Mouse (Mus musculus) lung, embryonic 15.5 days (tissue): ENCODE results near the gene Tiam1. TPM values are rescaled to one million over a fixed set of nuclear protein-coding genes. Genes with fewer than 3 reads are reported as not detected.

Experiments used
- ATAC-seq: fragments of 200-750 bp; cut with Nextera tagmentation; 2 replicates; pipeline ENCODE4 v1.8.0; 2017; ENCODE audit warnings: moderate number of reproducible peaks, borderline replicate concordance; ENCODE audit not compliant: low FRiP score, low TSS enrichment; ENCODE audit errors: extremely low read depth
- H3K27ac ChIP-seq: fragments of 300-500 bp; sonication (generic); 2 replicates; pipeline ENCODE4 v1.5.1; 2015; ENCODE audit warnings: moderate library complexity, mild to moderate bottlenecking, inconsistent platforms
- H3K27me3 ChIP-seq: fragments of 300-500 bp; sonication (generic); 2 replicates; pipeline ENCODE4 v1.6.1; 2015; ENCODE audit warnings: inconsistent platforms
- H3K36me3 ChIP-seq: fragments of 300-500 bp; sonication (generic); 2 replicates; pipeline ENCODE4 v1.6.1; 2015; ENCODE audit warnings: inconsistent platforms
- H3K4me1 ChIP-seq: fragments of 300-500 bp; sonication (generic); 2 replicates; pipeline ENCODE4 v1.6.1; 2015; ENCODE audit warnings: inconsistent platforms
- H3K4me2 ChIP-seq: fragments of 300-500 bp; sonication (generic); 2 replicates; pipeline ENCODE4 v1.6.1; 2015; ENCODE audit warnings: inconsistent platforms, mild to moderate bottlenecking, moderate library complexity
- H3K4me3 ChIP-seq: fragments of 300-500 bp; sonication (generic); 2 replicates; pipeline ENCODE4 v1.5.1; 2015; ENCODE audit warnings: mild to moderate bottlenecking, inconsistent platforms
- H3K9ac ChIP-seq: fragments of 300-500 bp; sonication (generic); 2 replicates; pipeline ENCODE4 v1.6.1; 2015; ENCODE audit warnings: inconsistent platforms
- H3K9me3 ChIP-seq: fragments of 300-500 bp; sonication (generic); 2 replicates; pipeline ENCODE4 v1.6.1; 2016; ENCODE audit warnings: inconsistent platforms
- WGBS: fragments of 180-500 bp; shearing (Covaris S2); methylation state at CpG from one replicate; pipeline ENCODE4 v1.1.7; 2015; 5-methylcytosine and 5-hydroxymethylcytosine counted together
- polyA plus RNA-seq: library from polyadenylated mRNA; unstranded; fragments of >200 nt; fragmentation: Nextera tagmentation; extraction: Ambion mirVana; gene quantifications from 2 replicates; pipeline ENCODE4 v1.2.1, GENCODE M21; 2015

Tiam1 gene
- polyA plus RNA-seq: 10.8 and 13.6 TPM in 2 replicates

- Histone ChIP-seq H3K27me3 (peaks cover 15% of the 10 kb centered on the region; the same call in 1 of the 2 replicates), H3K4me3 (peak within 1 kb of the TSS; percentile 79), H3K4me1 (peaks cover 23% of the 10 kb centered on the region), H3K9ac (peak within 1 kb of the TSS; percentile 65), H3K9me3 (no peaks in the 10 kb centered on the region), H3K36me3 (no peaks in the 10 kb centered on the region), H3K27ac (peak within 1 kb of the TSS; percentile 88), H3K4me2 (peak within 1 kb of the TSS; percentile 96)
- WGBS: under 1% methylated on average over 64 of the region's 64 CpGs
- ATAC-seq: peak; percentile 98
These were observed at the start of gene Tiam1 for GRCm38 (mm10) chr16:90143760-90144516. Gene Tiam1 (minus strand): TSS chr16:90143769.

GRCm38 (mm10) chr16:90191289-90191688 lies 47.7 kb upstream of the Tiam1 start:
- no peak for ATAC-seq
- Histone ChIP-seq H3K27ac (no peak overlapping the region), H3K4me1 (peaks cover 5% of the 10 kb centered on the region; the same call in 1 of the 2 replicates), H3K36me3 (no peaks in the 10 kb centered on the region), H3K27me3 (no peaks in the 10 kb centered on the region), H3K9me3 (no peaks in the 10 kb centered on the region), H3K4me2 (no peak overlapping the region), H3K4me3 (no peak overlapping the region), H3K9ac (no peak overlapping the region)
- WGBS: 69% methylated on average over 6 of the region's 6 CpGs

- WGBS: 16% methylated on average over 13 of the region's 13 CpGs
- H3K4me3 ChIP-seq: no peak overlapping the region
- no peaks in the 10 kb centered on the region for H3K9me3 ChIP-seq
- H3K9ac ChIP-seq: no peak overlapping the region
- peak; percentile 37; the same call in 1 of the 2 replicates for ATAC-seq
- no peak overlapping the region for H3K27ac ChIP-seq
- peaks cover 5% of the 10 kb centered on the region; the same call in 1 of the 2 replicates for H3K4me1 ChIP-seq
- no peaks in the 10 kb centered on the region for H3K36me3 ChIP-seq
- no peaks in the 10 kb centered on the region for H3K27me3 ChIP-seq
- 0 out of 2 replicates have a peak overlapping the region, but pooled peaks have one; percentile 18 for H3K4me2 ChIP-seq
These were observed 43.9 kb upstream of the Tiam1 start for GRCm38 (mm10) chr16:90187453-90187852.

- peak; percentile 37; the same call in 1 of the 2 replicates for ATAC-seq
- H3K9ac ChIP-seq: no peak overlapping the region
- WGBS: 45% methylated on average over 8 of the region's 8 CpGs
- H3K36me3 ChIP-seq: no peaks in the 10 kb centered on the region
- H3K9me3 ChIP-seq: no peaks in the 10 kb centered on the region
- no peak overlapping the region for H3K4me2 ChIP-seq
- no peak overlapping the region for H3K4me3 ChIP-seq
- no peaks in the 10 kb centered on the region for H3K27me3 ChIP-seq
- peaks cover 5% of the 10 kb centered on the region; the same call in 1 of the 2 replicates for H3K4me1 ChIP-seq
- H3K27ac ChIP-seq: no peak overlapping the region
These were observed 42.5 kb upstream of the Tiam1 start for GRCm38 (mm10) chr16:90185928-90186588.

GRCm38 (mm10) chr16:90184135-90184534 lies 40.6 kb upstream of the Tiam1 start:
- Histone ChIP-seq H3K4me3 (no peak overlapping the region), H3K27me3 (no peaks in the 10 kb centered on the region), H3K9ac (no peak overlapping the region), H3K36me3 (no peaks in the 10 kb centered on the region), H3K4me1 (peaks cover 5% of the 10 kb centered on the region; the same call in 1 of the 2 replicates), H3K4me2 (no peak overlapping the region), H3K9me3 (no peaks in the 10 kb centered on the region), H3K27ac (no peak overlapping the region)
- no peak for ATAC-seq
- WGBS: 79% methylated on average over 6 of the region's 6 CpGs

GRCm38 (mm10) chr16:90181673-90182072 lies 38.1 kb upstream of the Tiam1 start:
- Histone ChIP-seq H3K9ac (no peak overlapping the region), H3K36me3 (no peaks in the 10 kb centered on the region), H3K4me3 (no peak overlapping the region), H3K9me3 (no peaks in the 10 kb centered on the region), H3K4me2 (no peak overlapping the region), H3K4me1 (peaks cover 2% of the 10 kb centered on the region; the same call in 1 of the 2 replicates), H3K27ac (no peak overlapping the region), H3K27me3 (no peaks in the 10 kb centered on the region)
- WGBS: 78% methylated on average over 8 of the region's 8 CpGs
- no peak for ATAC-seq

- no peaks in the 10 kb centered on the region for H3K27me3 ChIP-seq
- peaks cover 7% of the 10 kb centered on the region; the same call in 1 of the 2 replicates for H3K4me1 ChIP-seq
- 78% methylated on average over 6 of the region's 6 CpGs for WGBS
- no peaks in the 10 kb centered on the region for H3K36me3 ChIP-seq
- H3K4me2 ChIP-seq: no peak overlapping the region
- H3K9me3 ChIP-seq: no peaks in the 10 kb centered on the region
- no peak overlapping the region for H3K9ac ChIP-seq
- H3K4me3 ChIP-seq: no peak overlapping the region
- ATAC-seq: no peak
- no peak overlapping the region for H3K27ac ChIP-seq
These were observed 37.4 kb upstream of the Tiam1 start for GRCm38 (mm10) chr16:90180975-90181374.

GRCm38 (mm10) chr16:90179892-90180291 lies 36.3 kb upstream of the Tiam1 start:
- H3K4me3 ChIP-seq: no peak overlapping the region
- no peaks in the 10 kb centered on the region for H3K27me3 ChIP-seq
- ATAC-seq: 0 out of 2 replicates have a peak, but pooled peaks have one; percentile 17
- H3K27ac ChIP-seq: no peak overlapping the region
- H3K9me3 ChIP-seq: no peaks in the 10 kb centered on the region
- no peak overlapping the region for H3K4me2 ChIP-seq
- H3K9ac ChIP-seq: no peak overlapping the region
- no peaks in the 10 kb centered on the region for H3K36me3 ChIP-seq
- WGBS: 57% methylated on average over 5 of the region's 5 CpGs
- peaks cover 7% of the 10 kb centered on the region; the same call in 1 of the 2 replicates for H3K4me1 ChIP-seq

- WGBS: 90% methylated on average over 3 of the region's 3 CpGs
- Histone ChIP-seq H3K36me3 (no peaks in the 10 kb centered on the region), H3K27ac (no peak overlapping the region), H3K9me3 (no peaks in the 10 kb centered on the region), H3K27me3 (no peaks in the 10 kb centered on the region), H3K4me3 (no peak overlapping the region), H3K4me2 (no peak overlapping the region), H3K4me1 (peaks cover 7% of the 10 kb centered on the region; the same call in 1 of the 2 replicates), H3K9ac (no peak overlapping the region)
- ATAC-seq: no peak
These were observed 34.8 kb upstream of the Tiam1 start for GRCm38 (mm10) chr16:90178404-90178803.

GRCm38 (mm10) chr16:90177425-90177824 lies 33.9 kb upstream of the Tiam1 start:
- no peak overlapping the region for H3K27ac ChIP-seq
- peaks cover 7% of the 10 kb centered on the region; the same call in 1 of the 2 replicates for H3K4me1 ChIP-seq
- no peak overlapping the region for H3K4me2 ChIP-seq
- no peaks in the 10 kb centered on the region for H3K36me3 ChIP-seq
- H3K9ac ChIP-seq: no peak overlapping the region
- no peak overlapping the region for H3K4me3 ChIP-seq
- 52% methylated on average over 8 of the region's 8 CpGs for WGBS
- H3K9me3 ChIP-seq: no peaks in the 10 kb centered on the region
- ATAC-seq: no peak
- no peaks in the 10 kb centered on the region for H3K27me3 ChIP-seq

GRCm38 (mm10) chr16:90176472-90176871 lies 32.9 kb upstream of the Tiam1 start:
- Histone ChIP-seq H3K4me2 (no peak overlapping the region), H3K4me1 (peaks cover 7% of the 10 kb centered on the region; the same call in 1 of the 2 replicates), H3K9me3 (no peaks in the 10 kb centered on the region), H3K27ac (no peak overlapping the region), H3K27me3 (no peaks in the 10 kb centered on the region), H3K36me3 (no peaks in the 10 kb centered on the region), H3K9ac (no peak overlapping the region), H3K4me3 (no peak overlapping the region)
- WGBS: 39% methylated on average over 10 of the region's 10 CpGs
- ATAC-seq: no peak

GRCm38 (mm10) chr16:90171416-90171815 lies 27.8 kb upstream of the Tiam1 start:
- WGBS: 45% methylated on average over 8 of the region's 8 CpGs
- H3K9ac ChIP-seq: no peak overlapping the region

More at GRCm38 (mm10) chr16:90171416-90171815, 27.8 kb upstream of the Tiam1 start:
- Histone ChIP-seq H3K4me3 (no peak overlapping the region), H3K4me2 (no peak overlapping the region), H3K9me3 (no peaks in the 10 kb centered on the region), H3K27ac (no peak overlapping the region), H3K4me1 (peaks cover 3% of the 10 kb centered on the region; the same call in 1 of the 2 replicates), H3K27me3 (no peaks in the 10 kb centered on the region), H3K36me3 (no peaks in the 10 kb centered on the region)
- no peak for ATAC-seq
